Mouse (Mus musculus) G1E (cell line): ENCODE measurements around the gene Prnp.

ENCODE experiments used
- CTCF ChIP-seq: IDR thresholded peaks from 2 replicates; pipeline ENCODE4 v1.5.1; 2012; ENCODE audit warnings: low read depth, low read length, inconsistent platforms, mixed read lengths
- GATA1 ChIP-seq: IDR thresholded peaks from 2 replicates; pipeline ENCODE4 v1.6.1; 2012; ENCODE audit warnings: borderline replicate concordance, low read length, inconsistent platforms, mixed read lengths
- TAL1 ChIP-seq: conservative IDR thresholded peaks from 2 replicates; pipeline ENCODE4 v1.6.1; 2012; ENCODE audit warnings: low read depth, low read length, inconsistent platforms, mixed read lengths

DNA sequence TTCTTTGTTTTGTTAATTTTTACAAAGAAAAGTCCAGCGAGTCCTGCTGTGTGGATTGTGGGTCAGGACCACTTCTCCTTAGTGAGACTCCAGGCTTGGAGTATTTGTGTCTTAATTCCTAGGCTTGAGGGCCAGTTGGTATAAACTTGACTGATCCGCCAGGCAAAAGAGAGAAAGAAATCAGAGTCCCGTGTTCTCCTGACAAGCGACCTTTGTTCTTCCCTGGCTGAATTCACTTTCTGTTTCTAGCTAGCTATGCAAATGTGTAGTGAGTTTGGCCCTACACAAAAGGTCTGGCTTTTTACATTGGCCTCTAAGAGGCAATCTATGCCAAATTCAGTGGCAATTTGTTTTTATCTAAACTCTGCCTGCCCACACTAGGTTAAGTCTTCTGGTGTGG lies 28.0 kb upstream of the Prnp start:
- TF ChIP-seq CTCF (no peak), TAL1 (no peak), GATA1 (no peak)
